ENCODE assay signal across 8 mouse cellular contexts in the genomic region with DNA sequence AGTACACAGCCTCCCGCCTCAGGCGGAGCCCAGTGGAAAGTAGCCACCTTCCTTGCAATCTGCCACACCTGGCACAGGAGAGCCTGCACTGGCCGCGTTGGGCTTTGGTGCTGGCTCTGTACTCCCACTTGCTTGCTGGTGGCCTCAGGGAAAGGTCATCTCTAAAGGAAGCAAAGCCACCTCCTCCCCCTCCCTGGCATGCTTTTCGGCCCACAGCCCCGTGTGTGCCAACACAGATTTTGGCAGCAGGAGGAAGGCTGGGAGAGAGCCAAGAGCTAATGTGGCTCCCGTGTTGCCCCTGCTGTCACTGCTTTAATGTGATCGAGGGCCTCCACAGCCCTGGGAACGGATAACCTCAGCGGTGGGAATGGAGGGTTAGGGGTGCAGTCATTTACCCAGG.
DNase-seq lines count a peak whose midpoint lies in the region; ATAC-seq and TF ChIP-seq lines count a peak whose summit lies in the region.

No protein-coding gene starts in this region.

- no peak for TF ChIP-seq CTCF in liver, postnatal 0 days (IDR thresholded peaks at IDR 0.05; ENCODE audit: low read depth)

- peaks cover 32% of the 10 kb centered on the region for H3K4me1 ChIP-seq in kidney, embryonic 15.5 days
- peaks cover 30% of the 10 kb centered on the region for H3K4me1 ChIP-seq in midbrain, embryonic 14.5 days (ENCODE audit: control insufficient read depth, insufficient read depth, low read length)
- H3K4me1 ChIP-seq in liver, postnatal 0 days (ENCODE audit: insufficient read depth), result no peaks in the 10 kb centered on the region

- intact Hi-C loops in left cerebral cortex, postnatal 14 days (cut with DNase I), result no loop called here
- intact Hi-C loops in left cerebral cortex, postnatal 36 days (cut with DNase I), result no loop called here

- H3K36me3 ChIP-seq in kidney, embryonic 15.5 days, result no peaks in the 10 kb centered on the region
- H3K36me3 ChIP-seq in midbrain, embryonic 14.5 days (ENCODE audit: control insufficient read depth, insufficient read depth, low read length), result no peaks in the 10 kb centered on the region
- no peaks in the 10 kb centered on the region for H3K36me3 ChIP-seq in liver, postnatal 0 days (replicated peaks; ENCODE audit: insufficient read depth, low read length)

- H3K27ac ChIP-seq in kidney, embryonic 15.5 days, result 0 out of 2 replicates have a peak overlapping the region, but pooled peaks have one; percentile 38
- H3K27ac ChIP-seq in midbrain, embryonic 14.5 days (replicated peaks; ENCODE audit: low read depth, low read length), result 0 out of 2 replicates have a peak overlapping the region, but pooled peaks have one; percentile 20
- H3K27ac ChIP-seq in liver, postnatal 0 days (ENCODE audit: low read depth), result no peak overlapping the region

- H3K27me3 ChIP-seq in kidney, embryonic 15.5 days, result peaks cover 21% of the 10 kb centered on the region
- H3K27me3 ChIP-seq in midbrain, embryonic 14.5 days (ENCODE audit: control insufficient read depth, insufficient read depth, low read length), result no peaks in the 10 kb centered on the region
- 0 out of 2 replicates have a peak, but pooled peaks cover 2% of the 10 kb centered on the region for H3K27me3 ChIP-seq in liver, postnatal 0 days (ENCODE audit: insufficient read depth, low read length)

- DNase-seq in left cerebral cortex, postnatal 14 days (ENCODE audit: low spot score in 2 of 2), result peak; percentile 60 to 61
- DNase-seq in left cerebral cortex, postnatal 36 days (ENCODE audit: low spot score in 2 of 2), result no peak
- peak; percentile 78 for DNase-seq in cerebellum, adult 9-10 months
- peak; percentile 77 for DNase-seq in gastrocnemius, postnatal 25 days
- peak; percentile 78 for DNase-seq in midbrain, embryonic 14.5 days
- DNase-seq in liver, postnatal 0 days, result no peak
- no peak for DNase-seq in thymus, postnatal 14 days

- no peak overlapping the region for H3K4me2 ChIP-seq in kidney, embryonic 15.5 days
- H3K4me2 ChIP-seq in midbrain, embryonic 14.5 days (ENCODE audit: low read length), result peak overlapping the region; percentile 46; the same call in 1 of the 2 replicates
- no peak overlapping the region for H3K4me2 ChIP-seq in liver, postnatal 0 days (ENCODE audit: low read depth, low read length)

- no peak overlapping the region for H3K9ac ChIP-seq in kidney, embryonic 15.5 days
- no peak overlapping the region for H3K9ac ChIP-seq in midbrain, embryonic 14.5 days (replicated peaks; ENCODE audit: low read length)
- no peak overlapping the region for H3K9ac ChIP-seq in liver, postnatal 0 days (replicated peaks)

- WGBS in kidney, embryonic 15.5 days, result 47% methylated on average over 10 of the region's 10 CpGs
- 50% methylated on average over 10 of the region's 10 CpGs for WGBS in midbrain, embryonic 14.5 days
- 71% methylated on average over 10 of the region's 10 CpGs for WGBS in liver, postnatal 0 days (ENCODE audit: insufficient replicate concordance)

- no peak for TF ChIP-seq EP300 in liver, postnatal 0 days (IDR thresholded peaks at IDR 0.05; ENCODE audit: low read depth)

- ATAC-seq in kidney, embryonic 15.5 days (replicated peaks; ENCODE audit: low FRiP score), result no peak
- ATAC-seq in midbrain, embryonic 14.5 days (ENCODE audit: low FRiP score, low TSS enrichment), result peak; percentile 44
- no peak for ATAC-seq in liver, postnatal 0 days

- no peak overlapping the region for H3K4me3 ChIP-seq in kidney, embryonic 15.5 days (replicated peaks)
- no peak overlapping the region for H3K4me3 ChIP-seq in midbrain, embryonic 14.5 days (replicated peaks; ENCODE audit: low read depth, low read length)
- no peak overlapping the region for H3K4me3 ChIP-seq in liver, postnatal 0 days (ENCODE audit: low read depth, low read length)

- no peaks in the 10 kb centered on the region for H3K9me3 ChIP-seq in kidney, embryonic 15.5 days (replicated peaks)
- H3K9me3 ChIP-seq in midbrain, embryonic 14.5 days (ENCODE audit: control insufficient read depth, low read length), result no peaks in the 10 kb centered on the region
- no peaks in the 10 kb centered on the region for H3K9me3 ChIP-seq in liver, postnatal 0 days (ENCODE audit: low read length)

Comparison
In these comparisons a context has a peak if more than half of its experiments do, and no peak if none do; other contexts are left out.
1. DNase-seq: peak in left cerebral cortex, postnatal 14 days (2 of 2), cerebellum, adult 9-10 months (single experiment), gastrocnemius, postnatal 25 days (single experiment) and midbrain, embryonic 14.5 days (single experiment); none in left cerebral cortex, postnatal 36 days (0 of 2), liver, postnatal 0 days (single experiment) and thymus, postnatal 14 days (single experiment).